Mouse (Mus musculus) mouse trophoblast stem cell (cell line): ENCODE results near the gene Ptprq.

Experiments
- in situ Hi-C, 2 experiments: fragments of 300-500 bp; cut with MseI, MboI; formaldehyde crosslinking; loops; 2 replicates in 1 of 2; 3 replicates in 1 of 2; pipeline ENCODE4 v1.15.1; 2025

Ptprq gene

GRCm38 (mm10) chr10:107492867-107493579 lies 226.8 kb downstream of the Ptprq start:
- in situ Hi-C loops: no loop called here

GRCm38 (mm10) chr10:107488654-107489315 lies 231.1 kb downstream of the Ptprq start:
- in situ Hi-C loops: no loop called here

GRCm38 (mm10) chr10:107486770-107487169 lies 233.1 kb downstream of the Ptprq start:
- in situ Hi-C loops: no loop called here

GRCm38 (mm10) chr10:107485870-107486269 lies 234.0 kb downstream of the Ptprq start, which contains the start of gene Myf5:
Myf5 (minus strand) TSS chr10:107486134.
- in situ Hi-C loops: no loop called here

GRCm38 (mm10) chr10:107484050-107484449 lies 235.8 kb downstream of the Ptprq start:
- in situ Hi-C loops: no loop called here

- in situ Hi-C loops: no loop called here
These were observed 246.4 kb downstream of the Ptprq start for GRCm38 (mm10) chr10:107473497-107473896.

GRCm38 (mm10) chr10:107471712-107472111 lies 248.1 kb downstream of the Ptprq start:
- in situ Hi-C loops: no loop called here

GRCm38 (mm10) chr10:107467819-107468218 lies 252.0 kb downstream of the Ptprq start:
- in situ Hi-C loops: no loop called here
